Mouse (Mus musculus): ENCODE measurements at regions not wholly inside any gene's neighbourhood (a gene's known extent, or its start where the extent isn't known, plus 50 kb on each side); places are given as distances from the start of the nearest gene placed in this dataset.

DNA sequence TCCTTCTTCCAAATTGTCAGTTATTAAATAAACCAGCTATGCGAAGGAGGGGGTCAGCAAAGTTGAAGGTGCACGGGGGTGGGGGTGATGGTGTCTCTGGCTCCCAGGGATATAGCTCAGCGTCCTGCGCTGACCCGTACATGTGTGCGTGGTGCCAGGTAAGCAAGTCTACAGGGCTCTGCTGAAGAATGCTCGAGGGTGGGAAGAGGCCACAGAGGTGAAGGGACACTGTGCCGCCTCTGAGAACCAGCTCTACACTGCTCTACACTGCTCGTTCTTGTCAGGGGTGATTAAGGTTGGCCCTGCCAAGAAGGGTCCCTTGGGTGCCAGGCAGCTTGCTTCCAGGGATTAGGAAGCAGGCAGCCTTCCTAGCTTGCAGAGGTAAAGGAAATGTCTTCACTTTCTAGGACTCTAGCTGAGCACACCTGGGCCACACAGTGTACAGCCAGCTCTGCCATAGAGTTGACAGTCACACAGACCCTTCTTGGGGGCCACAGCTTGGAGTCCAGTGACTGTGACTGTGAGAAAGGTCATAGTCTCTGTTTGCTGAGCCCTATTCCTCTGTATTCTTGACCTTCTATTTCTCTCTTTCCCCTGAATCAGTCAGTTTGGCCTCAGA is 64.7 kb upstream of the Gm11733 start:
- Histone ChIP-seq H3K9me3 (ENCODE audit: control insufficient read depth, low read length) (no peaks in the 10 kb centered on the region), H3K4me3 (ENCODE audit: low read depth, low read length) (no peak overlapping the region), H3K27ac (ENCODE audit: low read depth, low read length) (no peak overlapping the region), H3K4me2 (no peak overlapping the region), H3K36me3 (ENCODE audit: control insufficient read depth, insufficient read depth, low read length) (no peaks in the 10 kb centered on the region), H3K27me3 (replicated peaks; ENCODE audit: control insufficient read depth, insufficient read depth, low read length) (peaks cover 40% of the 10 kb centered on the region), H3K4me1 (replicated peaks; ENCODE audit: control insufficient read depth, insufficient read depth, low read length) (peaks cover 7% of the 10 kb centered on the region), H3K9ac (ENCODE audit: low read depth, low read length) (no peak overlapping the region)
- WGBS = 69% methylated on average over 9 of the region's 9 CpGs
- no peak for ATAC-seq (replicated peaks; ENCODE audit: low FRiP score)
- DNase-seq (ENCODE audit: low spot score) = no peak

GRCm38 (mm10) chr11:117422713-117423112 is 61.5 kb upstream of the Gm11733 start:
- no peak overlapping the region for H3K4me2 ChIP-seq
- H3K27me3 ChIP-seq (replicated peaks; ENCODE audit: control insufficient read depth, insufficient read depth, low read length) = peaks cover 17% of the 10 kb centered on the region
- no peaks in the 10 kb centered on the region for H3K36me3 ChIP-seq (ENCODE audit: control insufficient read depth, insufficient read depth, low read length)
- 75% methylated on average over 6 of the region's 6 CpGs for WGBS
- H3K4me3 ChIP-seq (ENCODE audit: low read depth, low read length) = no peak overlapping the region
- no peaks in the 10 kb centered on the region for H3K9me3 ChIP-seq (ENCODE audit: control insufficient read depth, low read length)
- H3K4me1 ChIP-seq (replicated peaks; ENCODE audit: control insufficient read depth, insufficient read depth, low read length) = no peaks in the 10 kb centered on the region
- no peak overlapping the region for H3K9ac ChIP-seq (ENCODE audit: low read depth, low read length)
- H3K27ac ChIP-seq (ENCODE audit: low read depth, low read length) = no peak overlapping the region
- DNase-seq (ENCODE audit: low spot score) (no peak), ATAC-seq (replicated peaks; ENCODE audit: low FRiP score) (no peak)

- 85% methylated on average over 2 of the region's 2 CpGs for WGBS
- Histone ChIP-seq H3K36me3 (ENCODE audit: control insufficient read depth, insufficient read depth, low read length) (no peaks in the 10 kb centered on the region), H3K9me3 (ENCODE audit: control insufficient read depth, low read length) (no peaks in the 10 kb centered on the region), H3K27me3 (replicated peaks; ENCODE audit: control insufficient read depth, insufficient read depth, low read length) (peaks cover 19% of the 10 kb centered on the region), H3K4me3 (ENCODE audit: low read depth, low read length) (no peak overlapping the region), H3K4me2 (no peak overlapping the region), H3K4me1 (replicated peaks; ENCODE audit: control insufficient read depth, insufficient read depth, low read length) (no peaks in the 10 kb centered on the region), H3K27ac (ENCODE audit: low read depth, low read length) (no peak overlapping the region), H3K9ac (ENCODE audit: low read depth, low read length) (no peak overlapping the region)
- ATAC-seq (replicated peaks; ENCODE audit: low FRiP score) (no peak), DNase-seq (ENCODE audit: low spot score) (no peak)
Measured at GRCm38 (mm10) chr11:117423422-117423821, 60.7 kb upstream of the Gm11733 start.

- ATAC-seq (replicated peaks; ENCODE audit: low FRiP score) (no peak), DNase-seq (ENCODE audit: low spot score) (no peak)
- Histone ChIP-seq H3K27ac (ENCODE audit: low read depth, low read length) (no peak overlapping the region), H3K4me2 (no peak overlapping the region), H3K9me3 (ENCODE audit: control insufficient read depth, low read length) (no peaks in the 10 kb centered on the region), H3K27me3 (replicated peaks; ENCODE audit: control insufficient read depth, insufficient read depth, low read length) (peaks cover 18% of the 10 kb centered on the region), H3K36me3 (ENCODE audit: control insufficient read depth, insufficient read depth, low read length) (no peaks in the 10 kb centered on the region), H3K4me1 (replicated peaks; ENCODE audit: control insufficient read depth, insufficient read depth, low read length) (no peaks in the 10 kb centered on the region), H3K9ac (ENCODE audit: low read depth, low read length) (no peak overlapping the region), H3K4me3 (ENCODE audit: low read depth, low read length) (no peak overlapping the region)
- WGBS = 55% methylated on average over 8 of the region's 9 CpGs
Measured at GRCm38 (mm10) chr11:117425466-117425865, 58.7 kb upstream of the Gm11733 start.

DNA sequence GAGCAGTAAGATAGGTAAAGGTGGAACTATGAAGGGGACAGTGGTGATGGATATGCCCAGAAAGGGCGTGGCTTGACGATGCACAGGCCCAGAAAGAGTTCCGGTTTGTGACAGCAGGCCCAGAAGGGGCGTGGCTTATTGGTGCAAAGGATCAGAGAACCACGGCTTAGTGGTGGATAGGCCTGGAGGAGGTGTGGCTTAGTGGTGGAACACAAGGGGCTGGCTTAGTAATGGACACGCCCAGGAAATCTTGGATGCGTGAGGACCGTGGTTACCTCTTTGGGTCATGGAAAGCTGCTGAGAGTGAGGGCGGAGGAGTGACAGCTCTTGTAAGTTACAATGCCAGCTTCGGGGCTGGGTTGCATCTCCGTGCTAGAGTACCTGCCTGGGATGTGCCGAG is 58.2 kb upstream of the Gm11733 start:
- no peak overlapping the region for H3K4me3 ChIP-seq (ENCODE audit: low read depth, low read length)
- no peaks in the 10 kb centered on the region for H3K36me3 ChIP-seq (ENCODE audit: control insufficient read depth, insufficient read depth, low read length)
- DNase-seq (ENCODE audit: low spot score) (no peak), ATAC-seq (replicated peaks; ENCODE audit: low FRiP score) (no peak)
- H3K27me3 ChIP-seq (replicated peaks; ENCODE audit: control insufficient read depth, insufficient read depth, low read length) = peaks cover 18% of the 10 kb centered on the region
- no peak overlapping the region for H3K9ac ChIP-seq (ENCODE audit: low read depth, low read length)
- H3K4me1 ChIP-seq (replicated peaks; ENCODE audit: control insufficient read depth, insufficient read depth, low read length) = no peaks in the 10 kb centered on the region
- WGBS = 24% methylated on average over 12 of the region's 12 CpGs
- H3K9me3 ChIP-seq (ENCODE audit: control insufficient read depth, low read length) = no peaks in the 10 kb centered on the region
- H3K4me2 ChIP-seq = no peak overlapping the region
- H3K27ac ChIP-seq (ENCODE audit: low read depth, low read length) = no peak overlapping the region

DNA sequence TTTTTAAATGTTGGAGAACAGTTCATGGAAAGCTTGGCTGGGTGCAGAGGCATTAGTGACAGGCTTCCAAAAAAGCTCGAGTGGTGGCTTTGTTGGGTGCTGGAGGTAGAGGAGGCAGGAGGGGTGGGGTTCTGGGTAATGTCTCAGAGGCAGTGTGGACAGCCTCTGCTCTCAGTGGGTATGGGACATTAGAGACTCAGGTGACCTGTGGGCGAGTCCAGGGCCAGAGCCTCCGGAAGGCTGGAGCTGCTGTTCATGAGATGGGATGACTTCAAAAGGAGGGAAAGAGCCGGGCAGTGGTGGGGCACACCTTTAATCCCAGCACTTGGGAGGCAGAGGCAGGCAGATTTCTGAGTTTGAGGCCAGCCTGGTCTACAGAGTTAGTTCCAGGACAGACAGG is 57.5 kb upstream of the Gm11733 start:
- H3K9ac ChIP-seq (ENCODE audit: low read depth, low read length) = no peak overlapping the region
- no peak overlapping the region for H3K4me3 ChIP-seq (ENCODE audit: low read depth, low read length)
- no peak for ATAC-seq (replicated peaks; ENCODE audit: low FRiP score)
- no peaks in the 10 kb centered on the region for H3K9me3 ChIP-seq (ENCODE audit: control insufficient read depth, low read length)
- H3K27me3 ChIP-seq (replicated peaks; ENCODE audit: control insufficient read depth, insufficient read depth, low read length) = peaks cover 18% of the 10 kb centered on the region
- WGBS = 68% methylated on average over 4 of the region's 4 CpGs
- H3K4me1 ChIP-seq (replicated peaks; ENCODE audit: control insufficient read depth, insufficient read depth, low read length) = no peaks in the 10 kb centered on the region
- H3K27ac ChIP-seq (ENCODE audit: low read depth, low read length) = no peak overlapping the region
- H3K36me3 ChIP-seq (ENCODE audit: control insufficient read depth, insufficient read depth, low read length) = no peaks in the 10 kb centered on the region
- DNase-seq (ENCODE audit: low spot score) = no peak
- no peak overlapping the region for H3K4me2 ChIP-seq

GRCm38 (mm10) chr11:117427808-117428510 is 56.2 kb upstream of the Gm11733 start:
- no peaks in the 10 kb centered on the region for H3K9me3 ChIP-seq (ENCODE audit: control insufficient read depth, low read length)
- DNase-seq (ENCODE audit: low spot score) = no peak
- no peak for ATAC-seq (replicated peaks; ENCODE audit: low FRiP score)
- H3K9ac ChIP-seq (ENCODE audit: low read depth, low read length) = no peak overlapping the region
- no peak overlapping the region for H3K4me3 ChIP-seq (ENCODE audit: low read depth, low read length)
- 83% methylated on average over 17 of the region's 17 CpGs for WGBS
- no peak overlapping the region for H3K4me2 ChIP-seq
- H3K27me3 ChIP-seq (replicated peaks; ENCODE audit: control insufficient read depth, insufficient read depth, low read length) = peaks cover 18% of the 10 kb centered on the region
- no peaks in the 10 kb centered on the region for H3K36me3 ChIP-seq (ENCODE audit: control insufficient read depth, insufficient read depth, low read length)
- no peak overlapping the region for H3K27ac ChIP-seq (ENCODE audit: low read depth, low read length)
- H3K4me1 ChIP-seq (replicated peaks; ENCODE audit: control insufficient read depth, insufficient read depth, low read length) = no peaks in the 10 kb centered on the region

DNA sequence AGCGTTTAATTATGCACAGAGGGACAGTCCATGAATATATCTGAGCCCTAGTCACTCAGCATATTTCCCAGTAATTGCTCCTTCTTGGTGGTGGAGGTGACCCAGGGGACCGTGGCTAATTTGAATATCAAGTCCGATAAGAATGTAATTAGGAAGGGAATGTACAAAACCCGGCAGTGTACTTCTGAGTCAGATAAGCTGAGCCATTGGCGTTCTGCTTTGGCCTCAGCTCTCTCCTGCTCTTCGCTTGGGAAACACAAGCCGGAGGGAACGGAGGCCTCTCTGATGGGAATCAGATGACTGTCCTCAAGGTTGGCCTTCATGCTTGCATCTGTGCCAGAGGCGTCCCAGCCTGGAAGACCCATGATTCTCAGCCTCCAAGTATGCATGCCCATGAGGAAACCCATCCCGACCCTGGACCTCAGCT is 54.8 kb upstream of the Gm11733 start:
- WGBS = 70% methylated on average over 10 of the region's 10 CpGs
- DNase-seq (ENCODE audit: low spot score) = no peak
- no peaks in the 10 kb centered on the region for H3K9me3 ChIP-seq (ENCODE audit: control insufficient read depth, low read length)
- H3K4me1 ChIP-seq (replicated peaks; ENCODE audit: control insufficient read depth, insufficient read depth, low read length) = no peaks in the 10 kb centered on the region
- peaks cover 18% of the 10 kb centered on the region for H3K27me3 ChIP-seq (replicated peaks; ENCODE audit: control insufficient read depth, insufficient read depth, low read length)
- no peak for ATAC-seq (replicated peaks; ENCODE audit: low FRiP score)
- H3K4me3 ChIP-seq (ENCODE audit: low read depth, low read length) = no peak overlapping the region
- H3K36me3 ChIP-seq (ENCODE audit: control insufficient read depth, insufficient read depth, low read length) = no peaks in the 10 kb centered on the region
- H3K4me2 ChIP-seq = no peak overlapping the region
- H3K27ac ChIP-seq (ENCODE audit: low read depth, low read length) = no peak overlapping the region
- H3K9ac ChIP-seq (ENCODE audit: low read depth, low read length) = no peak overlapping the region

DNA sequence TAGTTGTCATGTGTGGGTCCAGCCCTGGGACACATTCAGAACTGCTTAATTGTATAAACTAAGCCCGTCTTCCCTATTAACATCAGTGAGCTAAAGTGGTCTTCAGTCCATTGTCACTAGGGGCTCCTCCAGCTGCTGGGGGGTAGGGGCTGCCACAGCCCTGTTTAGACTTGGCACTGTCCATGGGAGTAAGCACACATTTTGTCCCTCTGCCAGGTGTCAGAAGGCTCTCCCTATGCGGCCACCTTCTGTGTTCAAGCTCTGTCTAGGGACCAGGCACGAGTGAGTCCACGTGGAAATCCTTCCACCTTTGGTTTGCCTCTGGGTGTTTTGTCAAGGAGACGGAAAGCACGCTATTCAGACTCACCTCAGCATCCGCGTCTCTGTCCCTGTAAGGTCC is 54.3 kb upstream of the Gm11733 start:
- no peaks in the 10 kb centered on the region for H3K9me3 ChIP-seq (ENCODE audit: control insufficient read depth, low read length)
- 60% methylated on average over 8 of the region's 8 CpGs for WGBS
- H3K27ac ChIP-seq (ENCODE audit: low read depth, low read length) = no peak overlapping the region
- no peak overlapping the region for H3K4me3 ChIP-seq (ENCODE audit: low read depth, low read length)
- DNase-seq (ENCODE audit: low spot score) = no peak
- no peak overlapping the region for H3K4me2 ChIP-seq
- no peak overlapping the region for H3K9ac ChIP-seq (ENCODE audit: low read depth, low read length)
- H3K27me3 ChIP-seq (replicated peaks; ENCODE audit: control insufficient read depth, insufficient read depth, low read length) = peaks cover 18% of the 10 kb centered on the region
- H3K4me1 ChIP-seq (replicated peaks; ENCODE audit: control insufficient read depth, insufficient read depth, low read length) = no peaks in the 10 kb centered on the region
- no peak for ATAC-seq (replicated peaks; ENCODE audit: low FRiP score)
- no peaks in the 10 kb centered on the region for H3K36me3 ChIP-seq (ENCODE audit: control insufficient read depth, insufficient read depth, low read length)

All from liver, embryonic 11.5 days (tissue).